Mouse (Mus musculus) stomach, postnatal 0 days (tissue): ENCODE data around the gene Batf2.

ENCODE experiments used
- CTCF ChIP-seq: IDR thresholded peaks from 2 replicates; pipeline ENCODE4 v1.5.1; 2016; ENCODE audit warnings: antibody characterized with exemption, low read depth, mild to moderate bottlenecking, moderate library complexity
- EP300 ChIP-seq: optimal IDR thresholded peaks from 2 replicates; pipeline ENCODE3; 2016; ENCODE audit warnings: antibody characterized with exemption

- no peak for TF ChIP-seq CTCF
- TF ChIP-seq EP300 = no peak
These were observed 39.6 kb upstream of the Batf2 start for GRCm38 (mm10) chr19:6101186-6101585.
